Mouse (Mus musculus) left cerebral cortex, postnatal 14 days (tissue): ENCODE measurements around the gene Gm20772. TPM values are rescaled to one million over a fixed set of nuclear protein-coding genes. Genes with fewer than 3 reads are reported as not detected.
"Not testable (repeated sequence)": the region's sequence is repeated elsewhere in the genome, so short reads cannot be mapped to it uniquely, and the experiment has no call there.

Experiments
- DNase-seq, 2 experiments: peaks; one replicate each; pipeline ENCODE4 v3.0.0; 2021 to 2022; ENCODE audit warnings: low spot score in 2 of 2, mixed read lengths in 1 of 2
- intact Hi-C: fragments of 180-260 bp; cut with DNase I; formaldehyde crosslinking; loops from one replicate; pipeline ENCODE4 v1.15.1; 2025
- long read RNA-seq, 2 experiments: library from polyadenylated mRNA; stranded (forward); transcript quantifications; one replicate each; pipeline ENCODE4 v2.0.0; 2021
- total RNA-seq, 2 experiments: library from RNA; stranded (reverse); gene quantifications; 2 replicates each; pipeline ENCODE4 v1.2.3; 2021

The Gm20772 gene
- not detected for total RNA-seq
- long read RNA-seq, experiment 1 = 0 reads
- long read RNA-seq, experiment 2 = 0 reads

DNA sequence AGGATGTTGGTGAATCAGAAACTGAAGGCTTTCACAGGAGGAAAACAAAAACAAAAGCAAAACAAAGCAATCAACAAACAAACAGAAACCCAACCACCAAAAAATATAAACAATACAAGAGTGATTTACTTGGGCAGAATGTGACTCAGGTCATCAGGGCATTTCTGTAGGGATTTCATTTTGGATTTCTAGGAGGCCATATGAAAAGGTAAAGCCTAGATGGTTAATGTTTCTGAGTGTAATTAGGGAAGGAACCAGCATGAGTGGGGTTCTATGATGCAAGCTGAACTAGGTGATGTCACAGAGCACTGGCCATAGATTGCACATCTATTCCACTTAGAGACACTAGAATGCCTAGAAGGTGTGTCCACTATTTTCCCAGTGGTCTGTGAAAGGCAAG lies at the start of gene Gm20772, which contains the start of gene Gm20831:
Gene Gm20772 (plus strand): TSS at position 301 of the 400 bp plus-strand sequence.
Gene Gm20831 (plus strand): TSS at position 301 of the 400 bp plus-strand sequence.
- intact Hi-C loops, DNase-seq: not testable (repeated sequence)

DNA sequence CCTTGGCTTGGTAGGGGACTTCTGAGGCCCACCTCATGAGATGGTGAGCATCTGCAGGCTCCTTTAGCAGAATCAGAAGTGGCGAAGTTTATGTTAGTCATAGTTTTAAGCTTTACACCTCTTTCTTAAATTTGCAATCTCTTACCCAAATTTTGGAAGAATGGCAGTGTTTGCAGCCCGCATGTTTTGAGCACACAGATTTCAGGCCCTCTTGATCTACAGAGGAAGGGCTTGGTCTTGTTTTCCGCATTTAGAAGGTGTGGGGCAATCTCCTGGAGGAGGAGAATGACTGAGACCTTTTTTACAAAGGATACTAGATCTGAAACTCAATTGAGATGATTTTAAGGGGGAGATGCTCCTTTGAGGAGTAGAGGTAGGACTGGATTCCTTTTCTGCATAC lies 28.4 kb upstream of the Gm20772 start, which contains the start of gene Gm21904:
Gene Gm21904 (minus strand): TSS at position 101 of the 400 bp plus-strand sequence.
- intact Hi-C loops, DNase-seq: not testable (repeated sequence)

Other genes with a start within 250 kb of the Gm20772 start
- not detected for gene Gm21904, start 28.5 kb upstream of the Gm20772 start, total RNA-seq
- not detected for gene Gm20831, start within 50 bp of the Gm20772 start, total RNA-seq
- gene Srsy, start 62.6 kb downstream of the Gm20772 start, total RNA-seq = not detected
- not detected for gene Gm21764, start 187.1 kb downstream of the Gm20772 start, total RNA-seq
- gene Ssty1, start 214.4 kb downstream of the Gm20772 start, total RNA-seq = not detected